Mouse (Mus musculus): ENCODE measurements around the gene Galk1. TPM values are rescaled to one million over a fixed set of nuclear protein-coding genes. Genes with fewer than 3 reads are reported as not detected.
A peak's percentile ranks its signal among the peaks of the same experiment; 100 is the strongest.

The Galk1 gene
- polyA plus RNA-seq, 1 experiment from 2014 or later = 65.5 TPM

DNA sequence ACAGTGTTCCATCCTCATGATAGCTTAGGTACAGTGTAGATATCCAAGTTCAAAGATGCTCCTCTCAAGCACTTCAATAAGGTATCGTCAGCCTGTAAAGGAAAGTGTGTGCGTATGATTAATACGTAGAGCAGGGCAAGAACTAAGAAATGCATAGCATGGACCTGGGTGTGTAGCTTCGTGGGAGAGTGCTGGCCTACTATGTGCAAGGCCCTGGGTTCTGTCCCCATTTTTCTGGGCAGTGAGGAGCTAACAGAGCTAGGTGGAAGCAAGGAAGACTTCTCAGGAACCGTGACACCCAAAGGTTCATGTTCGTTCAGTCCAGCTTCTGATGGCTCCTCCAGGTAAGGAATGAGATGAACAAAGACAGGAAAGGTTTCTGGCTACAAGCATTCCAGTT is 32.7 kb upstream of the Galk1 start:
- no peaks in the 10 kb centered on the region for H3K4me1 ChIP-seq (replicated peaks)
- no peak overlapping the region for H3K9ac ChIP-seq
- no peak overlapping the region for H3K27ac ChIP-seq
- no peaks in the 10 kb centered on the region for H3K9me3 ChIP-seq
- no peaks in the 10 kb centered on the region for H3K27me3 ChIP-seq
- ATAC-seq (ENCODE audit: low FRiP score) = no peak
- no peak overlapping the region for H3K4me2 ChIP-seq
- H3K4me3 ChIP-seq = no peak overlapping the region
- 97% methylated on average over 6 of the region's 6 CpGs for WGBS
- peaks cover 70% of the 10 kb centered on the region for H3K36me3 ChIP-seq

- H3K9ac ChIP-seq = no peak overlapping the region
- H3K27ac ChIP-seq = no peak overlapping the region
- peaks cover 64% of the 10 kb centered on the region for H3K36me3 ChIP-seq
- no peak overlapping the region for H3K4me2 ChIP-seq
- WGBS = 100% methylated on average over 1 of the region's 1 CpGs
- no peak overlapping the region for H3K4me3 ChIP-seq
- no peaks in the 10 kb centered on the region for H3K9me3 ChIP-seq
- H3K27me3 ChIP-seq = no peaks in the 10 kb centered on the region
- ATAC-seq (ENCODE audit: low FRiP score) = no peak
- no peaks in the 10 kb centered on the region for H3K4me1 ChIP-seq (replicated peaks)
These were observed 30.8 kb upstream of the Galk1 start for GRCm38 (mm10) chr11:116043286-116043685.

- ATAC-seq (ENCODE audit: low FRiP score) = no peak
- 92% methylated on average over 5 of the region's 5 CpGs for WGBS
- Histone ChIP-seq H3K4me2 (no peak overlapping the region), H3K4me1 (replicated peaks) (no peaks in the 10 kb centered on the region), H3K36me3 (peaks cover 59% of the 10 kb centered on the region), H3K27me3 (no peaks in the 10 kb centered on the region), H3K4me3 (no peak overlapping the region), H3K9ac (no peak overlapping the region), H3K9me3 (no peaks in the 10 kb centered on the region), H3K27ac (no peak overlapping the region)
These were observed 30.0 kb upstream of the Galk1 start for GRCm38 (mm10) chr11:116042372-116043138.

DNA sequence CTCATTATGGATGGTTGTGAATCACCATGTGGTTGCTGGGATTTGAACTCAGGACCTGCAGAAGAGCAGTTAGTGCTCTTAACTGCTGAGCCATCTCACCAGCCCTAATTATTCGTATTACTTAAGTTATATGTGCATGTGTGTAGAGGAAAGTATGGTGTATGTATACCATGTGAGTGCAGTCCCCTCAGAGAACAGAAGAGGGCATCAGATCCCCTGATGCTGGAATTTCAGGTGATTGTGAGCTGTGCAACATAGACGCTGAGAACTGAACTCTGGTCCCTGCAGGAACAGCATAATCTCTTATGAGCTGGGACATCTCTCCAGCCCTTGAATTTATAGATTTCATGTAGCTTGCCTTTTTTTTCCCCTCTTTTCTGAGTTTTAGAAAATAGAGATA is 29.3 kb upstream of the Galk1 start:
- peaks cover 52% of the 10 kb centered on the region for H3K36me3 ChIP-seq

DNA sequence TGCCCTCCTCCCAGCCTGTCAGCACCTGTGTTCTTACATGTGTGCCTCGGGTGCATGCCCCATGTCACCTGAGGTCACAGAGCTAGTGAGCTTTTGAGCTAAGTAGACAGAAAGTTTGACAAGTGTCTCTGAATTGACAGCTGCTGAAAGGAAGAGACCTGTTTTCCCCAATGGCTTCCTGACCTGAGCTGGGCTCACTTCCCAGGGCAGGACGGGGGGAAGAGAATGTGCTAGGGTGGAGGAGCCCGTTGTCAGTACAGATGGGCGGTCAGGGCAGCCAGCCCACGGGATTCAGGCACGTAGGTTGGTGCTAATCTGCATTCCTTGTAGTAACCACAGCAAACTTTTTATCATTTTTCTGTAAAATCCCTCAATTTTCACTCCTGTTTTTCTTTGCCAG is 28.1 kb upstream of the Galk1 start:
- 94% methylated on average over 6 of the region's 6 CpGs for WGBS
- no peak for ATAC-seq (ENCODE audit: low FRiP score)

More for the DNA sequence above, 29.3 kb upstream of the Galk1 start:
- ATAC-seq (ENCODE audit: low FRiP score) = no peak
- Histone ChIP-seq H3K4me1 (replicated peaks) (no peaks in the 10 kb centered on the region), H3K27ac (no peak overlapping the region), H3K4me3 (no peak overlapping the region), H3K27me3 (no peaks in the 10 kb centered on the region), H3K9ac (no peak overlapping the region), H3K9me3 (no peaks in the 10 kb centered on the region), H3K4me2 (no peak overlapping the region)
- WGBS = 99% methylated on average over 2 of the region's 2 CpGs

GRCm38 (mm10) chr11:116037826-116038225 is 25.3 kb upstream of the Galk1 start:
- Histone ChIP-seq H3K4me3 (no peak overlapping the region), H3K4me2 (no peak overlapping the region), H3K4me1 (replicated peaks) (peaks cover 4% of the 10 kb centered on the region; the same call in 1 of the 2 replicates), H3K36me3 (peaks cover 39% of the 10 kb centered on the region), H3K9ac (no peak overlapping the region), H3K9me3 (no peaks in the 10 kb centered on the region), H3K27me3 (no peaks in the 10 kb centered on the region), H3K27ac (no peak overlapping the region)
- WGBS = 97% methylated on average over 9 of the region's 9 CpGs
- ATAC-seq (ENCODE audit: low FRiP score) = no peak

More for the DNA sequence above, 28.1 kb upstream of the Galk1 start:
- H3K36me3 ChIP-seq = peaks cover 43% of the 10 kb centered on the region
- no peaks in the 10 kb centered on the region for H3K4me1 ChIP-seq (replicated peaks)
- H3K27ac ChIP-seq = no peak overlapping the region
- H3K9me3 ChIP-seq = no peaks in the 10 kb centered on the region
- no peak overlapping the region for H3K9ac ChIP-seq
- H3K4me3 ChIP-seq = no peak overlapping the region
- no peak overlapping the region for H3K4me2 ChIP-seq
- H3K27me3 ChIP-seq = no peaks in the 10 kb centered on the region

DNA sequence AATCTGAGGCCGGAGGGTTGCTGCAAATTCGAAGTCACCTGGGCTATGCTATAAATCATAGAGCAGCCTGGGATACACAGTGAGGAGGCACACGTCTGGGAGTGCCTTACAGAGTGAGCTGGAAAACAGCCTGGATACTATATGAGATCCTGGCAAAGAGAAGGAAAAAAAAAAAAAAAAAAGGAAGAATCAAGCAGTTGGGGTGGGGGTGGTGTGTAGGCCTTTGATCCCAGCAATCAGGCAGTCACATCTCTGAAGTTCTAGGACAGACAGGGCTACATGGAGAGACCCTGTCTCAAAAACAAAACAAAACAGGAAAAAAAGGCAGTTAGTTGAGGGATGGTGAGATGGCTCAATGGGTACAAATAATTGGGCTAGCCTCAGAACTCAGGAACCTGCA is 24.2 kb upstream of the Galk1 start:
- Histone ChIP-seq H3K9me3 (no peaks in the 10 kb centered on the region), H3K4me3 (no peak overlapping the region), H3K36me3 (peaks cover 33% of the 10 kb centered on the region), H3K27ac (no peak overlapping the region), H3K9ac (no peak overlapping the region), H3K4me1 (replicated peaks) (peaks cover 14% of the 10 kb centered on the region), H3K27me3 (no peaks in the 10 kb centered on the region), H3K4me2 (no peak overlapping the region)
- 97% methylated on average over 3 of the region's 3 CpGs for WGBS
- ATAC-seq (ENCODE audit: low FRiP score) = no peak

- Histone ChIP-seq H3K4me3 (no peak overlapping the region), H3K27me3 (no peaks in the 10 kb centered on the region), H3K27ac (no peak overlapping the region), H3K9me3 (no peaks in the 10 kb centered on the region), H3K36me3 (peaks cover 19% of the 10 kb centered on the region), H3K9ac (no peak overlapping the region), H3K4me2 (no peak overlapping the region), H3K4me1 (replicated peaks) (peaks cover 24% of the 10 kb centered on the region)
- WGBS = 94% methylated on average over 6 of the region's 6 CpGs
- no peak for ATAC-seq (ENCODE audit: low FRiP score)
These were observed 22.1 kb upstream of the Galk1 start for GRCm38 (mm10) chr11:116034584-116034983.

GRCm38 (mm10) chr11:116030898-116031845 is 18.7 kb upstream of the Galk1 start:
- no peaks in the 10 kb centered on the region for H3K27me3 ChIP-seq
- peak overlapping the region; percentile 100 for H3K27ac ChIP-seq
- ATAC-seq (ENCODE audit: low FRiP score) = peak; percentile 52
- WGBS = 24% methylated on average over 14 of the region's 14 CpGs
- H3K4me3 ChIP-seq = peak overlapping the region; percentile 65
- H3K4me1 ChIP-seq (replicated peaks) = peaks cover 27% of the 10 kb centered on the region
- peaks cover 6% of the 10 kb centered on the region; the same call in 1 of the 2 replicates for H3K36me3 ChIP-seq
- no peaks in the 10 kb centered on the region for H3K9me3 ChIP-seq
- peak overlapping the region; percentile 94 for H3K9ac ChIP-seq
- H3K4me2 ChIP-seq = peak overlapping the region; percentile 75

- no peaks in the 10 kb centered on the region for H3K27me3 ChIP-seq
- peaks cover 6% of the 10 kb centered on the region; the same call in 1 of the 2 replicates for H3K36me3 ChIP-seq
- peak within 1 kb of the TSS; percentile 65 for H3K4me3 ChIP-seq
- WGBS = under 1% methylated on average over 66 of the region's 67 CpGs
- peak within 1 kb of the TSS; percentile 94 for H3K9ac ChIP-seq
- ATAC-seq (ENCODE audit: low FRiP score) = peak; percentile 95
- peak within 1 kb of the TSS; percentile 100 for H3K27ac ChIP-seq
- H3K4me2 ChIP-seq = peak within 1 kb of the TSS; percentile 75
- H3K4me1 ChIP-seq (replicated peaks) = peaks cover 27% of the 10 kb centered on the region
- no peaks in the 10 kb centered on the region for H3K9me3 ChIP-seq
These were observed 17.8 kb upstream of the Galk1 start, which contains the start of gene Unk for GRCm38 (mm10) chr11:116030088-116030897. TSS of gene Unk (plus strand) at chr11:116030322.

DNA sequence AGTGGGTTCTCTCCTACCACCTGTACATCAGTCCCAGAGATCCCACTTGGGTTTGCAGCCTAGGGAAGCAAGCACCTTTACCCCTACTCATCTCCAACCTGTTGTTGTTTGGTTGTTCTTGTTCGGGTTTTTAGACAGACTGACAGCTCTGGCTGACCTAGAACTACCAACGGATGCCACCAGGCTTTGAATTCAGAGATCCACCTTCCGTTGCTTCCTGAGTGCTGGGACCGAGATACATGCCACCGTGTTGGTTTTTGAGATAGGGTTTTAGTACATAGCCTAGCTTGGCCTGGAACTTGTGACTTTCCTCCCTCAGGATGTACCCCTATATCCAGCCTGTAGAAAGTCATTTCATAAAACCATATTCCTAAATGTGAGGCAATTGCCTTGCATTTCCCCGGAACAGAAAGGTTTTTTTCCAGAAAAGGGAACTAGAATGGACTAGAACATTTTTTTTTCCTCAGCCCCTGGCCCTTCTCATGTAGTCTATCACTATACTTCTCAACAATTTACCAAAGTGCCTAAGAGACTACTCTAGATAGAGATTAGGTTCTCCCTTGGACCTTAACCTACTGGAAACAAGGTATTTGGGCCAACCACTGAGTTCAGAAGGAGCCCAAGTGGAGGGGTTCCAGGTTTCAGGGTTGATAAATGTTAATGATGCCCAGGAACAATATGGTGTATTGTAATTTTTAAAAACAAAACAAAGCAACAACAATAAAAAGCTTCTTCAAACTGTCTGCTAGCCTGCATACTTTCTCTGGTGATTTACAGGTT is 16.8 kb upstream of the Galk1 start:
- Histone ChIP-seq H3K4me1 (replicated peaks) (peaks cover 27% of the 10 kb centered on the region), H3K36me3 (no peaks in the 10 kb centered on the region), H3K27ac (peak overlapping the region; percentile 100), H3K9ac (peak overlapping the region; percentile 94), H3K27me3 (no peaks in the 10 kb centered on the region), H3K4me3 (peak overlapping the region; percentile 65), H3K9me3 (no peaks in the 10 kb centered on the region), H3K4me2 (peak overlapping the region; percentile 58)
- WGBS = 84% methylated on average over 6 of the region's 6 CpGs
- no peak for ATAC-seq (ENCODE audit: low FRiP score)

Measured in hindbrain, embryonic 13.5 days (tissue).